Mouse (Mus musculus): Measurements from ENCODE around the gene Kazn.

Kazn gene

GRCm38 (mm10) chr4:142052391-142053132, 186.6 kb downstream of the Kazn start:
- DNase-seq, result no peak

Data from cerebellum, postnatal 14 days (tissue).